Mouse (Mus musculus) hindbrain, embryonic 15.5 days (tissue): ENCODE measurements around the gene Pskh1. TPM values are rescaled to one million over a fixed set of nuclear protein-coding genes. Genes with fewer than 3 reads are reported as not detected.

Experiments
- ATAC-seq: fragments of 200-750 bp; cut with Nextera tagmentation; 2 replicates; pipeline ENCODE4 v1.8.0; 2017; ENCODE audit warnings: low read depth, moderate number of reproducible peaks, moderate TSS enrichment; ENCODE audit not compliant: low FRiP score
- H3K27ac ChIP-seq: fragments of 300-500 bp; sonication (generic); replicated peaks from 2 replicates; pipeline ENCODE4 v1.5.1; 2015; ENCODE audit warnings: mild to moderate bottlenecking, inconsistent platforms
- H3K27me3 ChIP-seq: fragments of 300-500 bp; sonication (generic); 2 replicates; pipeline ENCODE4 v1.6.1; 2015; ENCODE audit warnings: control low read depth, inconsistent platforms
- H3K36me3 ChIP-seq: fragments of 300-500 bp; sonication (generic); 2 replicates; pipeline ENCODE4 v1.6.1; 2015; ENCODE audit warnings: control low read depth, inconsistent platforms
- H3K4me1 ChIP-seq: fragments of 300-500 bp; sonication (generic); replicated peaks from 2 replicates; pipeline ENCODE4 v1.6.1; 2015; ENCODE audit warnings: control low read depth, inconsistent platforms
- H3K4me2 ChIP-seq: fragments of 300-500 bp; sonication (generic); 2 replicates; pipeline ENCODE4 v1.6.1; 2015; ENCODE audit warnings: moderate library complexity, mild to moderate bottlenecking, inconsistent platforms
- H3K4me3 ChIP-seq: fragments of 300-500 bp; sonication (generic); 2 replicates; pipeline ENCODE4 v1.5.1; 2015; ENCODE audit warnings: mild to moderate bottlenecking, inconsistent platforms
- H3K9ac ChIP-seq: fragments of 300-500 bp; sonication (generic); 2 replicates; pipeline ENCODE4 v1.6.1; 2015; ENCODE audit warnings: inconsistent platforms
- H3K9me3 ChIP-seq: fragments of 300-500 bp; sonication (generic); 2 replicates; pipeline ENCODE4 v1.6.1; 2016; ENCODE audit warnings: control low read depth, inconsistent platforms
- WGBS: fragments of 180-500 bp; shearing (Covaris S2); methylation state at CpG from one replicate; pipeline ENCODE4 v1.1.7; 2015; 5-methylcytosine and 5-hydroxymethylcytosine counted together
- polyA plus RNA-seq: library from polyadenylated mRNA; unstranded; fragments of >200 nt; fragmentation: Nextera tagmentation; extraction: Ambion mirVana; gene quantifications from 2 replicates; pipeline ENCODE4 v1.2.1, GENCODE M21; 2015

The Pskh1 gene
- polyA plus RNA-seq, 1 experiment from 2014 or later = 11.0 TPM

GRCm38 (mm10) chr8:105938306-105938669, 38.0 kb downstream of the Pskh1 start, which contains the start of gene Psmb10:
Gene Psmb10 (minus strand): TSS chr8:105938444.
- H3K9me3 ChIP-seq = no peaks in the 10 kb centered on the region
- no peaks in the 10 kb centered on the region for H3K27me3 ChIP-seq
- peak within 1 kb of the TSS; percentile 78 for H3K9ac ChIP-seq
- H3K4me2 ChIP-seq = peak within 1 kb of the TSS; percentile 92
- WGBS = 37% methylated on average over 4 of the region's 4 CpGs
- H3K4me1 ChIP-seq = peaks cover 26% of the 10 kb centered on the region
- H3K36me3 ChIP-seq = no peaks in the 10 kb centered on the region
- H3K4me3 ChIP-seq = peak within 1 kb of the TSS; percentile 56
- ATAC-seq = no peak
- H3K27ac ChIP-seq = peak within 1 kb of the TSS; percentile 94

- ATAC-seq = no peak
- Histone ChIP-seq H3K4me2 (no peak overlapping the region), H3K9ac (no peak overlapping the region), H3K27me3 (no peaks in the 10 kb centered on the region), H3K9me3 (no peaks in the 10 kb centered on the region), H3K4me3 (no peak overlapping the region), H3K27ac (no peak overlapping the region), H3K36me3 (no peaks in the 10 kb centered on the region), H3K4me1 (peaks cover 11% of the 10 kb centered on the region)
- 91% methylated on average over 11 of the region's 11 CpGs for WGBS
Measured at GRCm38 (mm10) chr8:105942026-105942425, 41.8 kb downstream of the Pskh1 start.

GRCm38 (mm10) chr8:105942542-105942941, 42.3 kb downstream of the Pskh1 start:
- H3K4me3 ChIP-seq = no peak overlapping the region
- no peak for ATAC-seq
- H3K4me2 ChIP-seq = no peak overlapping the region
- peaks cover 11% of the 10 kb centered on the region for H3K4me1 ChIP-seq
- H3K9ac ChIP-seq = no peak overlapping the region
- H3K27me3 ChIP-seq = no peaks in the 10 kb centered on the region
- no peak overlapping the region for H3K27ac ChIP-seq
- no peaks in the 10 kb centered on the region for H3K36me3 ChIP-seq
- WGBS = 92% methylated on average over 5 of the region's 5 CpGs
- no peaks in the 10 kb centered on the region for H3K9me3 ChIP-seq

- Histone ChIP-seq H3K27ac (peak within 1 kb of the TSS; percentile 57), H3K9ac (no peak within 1 kb of the TSS), H3K27me3 (no peaks in the 10 kb centered on the region), H3K4me3 (no peak within 1 kb of the TSS), H3K4me2 (no peak within 1 kb of the TSS), H3K36me3 (no peaks in the 10 kb centered on the region), H3K9me3 (no peaks in the 10 kb centered on the region), H3K4me1 (peaks cover 5% of the 10 kb centered on the region)
- peak; percentile 73 for ATAC-seq
- WGBS = 39% methylated on average over 6 of the region's 8 CpGs
Measured at GRCm38 (mm10) chr8:105943321-105943739, 43.1 kb downstream of the Pskh1 start, which contains the start of gene Lcat. Gene Lcat (minus strand): TSS chr8:105943382.

- 48% methylated on average over 10 of the region's 10 CpGs for WGBS
- H3K27ac ChIP-seq = peak overlapping the region; percentile 46; the same call in 1 of the 2 replicates
Measured at GRCm38 (mm10) chr8:105949350-105949749, 49.1 kb downstream of the Pskh1 start.

GRCm38 (mm10) chr8:105951057-105951659, 50.9 kb downstream of the Pskh1 start:
- ATAC-seq = peak; percentile 89
- Histone ChIP-seq H3K36me3 (no peaks in the 10 kb centered on the region), H3K4me2 (0 out of 2 replicates have a peak overlapping the region, but pooled peaks have one; percentile 4), H3K27ac (peak overlapping the region; percentile 79), H3K9ac (no peak overlapping the region), H3K9me3 (no peaks in the 10 kb centered on the region), H3K4me1 (peaks cover 8% of the 10 kb centered on the region), H3K27me3 (no peaks in the 10 kb centered on the region), H3K4me3 (no peak overlapping the region)
- WGBS = 54% methylated on average over 7 of the region's 7 CpGs

More at GRCm38 (mm10) chr8:105949350-105949749, 49.1 kb downstream of the Pskh1 start:
- Histone ChIP-seq H3K4me2 (no peak overlapping the region), H3K4me3 (no peak overlapping the region), H3K9me3 (no peaks in the 10 kb centered on the region), H3K27me3 (no peaks in the 10 kb centered on the region), H3K36me3 (no peaks in the 10 kb centered on the region), H3K4me1 (peaks cover 8% of the 10 kb centered on the region), H3K9ac (no peak overlapping the region)
- peak; percentile 57; the same call in 1 of the 2 replicates for ATAC-seq

- Histone ChIP-seq H3K27ac (no peak overlapping the region), H3K27me3 (no peaks in the 10 kb centered on the region), H3K9ac (no peak overlapping the region), H3K4me1 (0 out of 2 replicates have a peak, but pooled peaks cover 4% of the 10 kb centered on the region), H3K36me3 (no peaks in the 10 kb centered on the region), H3K4me2 (no peak overlapping the region), H3K9me3 (no peaks in the 10 kb centered on the region), H3K4me3 (no peak overlapping the region)
- 90% methylated on average over 4 of the region's 4 CpGs for WGBS
- ATAC-seq = no peak
Measured at GRCm38 (mm10) chr8:105956556-105956955, 56.3 kb downstream of the Pskh1 start.

- no peak for ATAC-seq
- 0 out of 2 replicates have a peak, but pooled peaks cover 4% of the 10 kb centered on the region for H3K4me1 ChIP-seq
- H3K27ac ChIP-seq = no peak overlapping the region
- no peaks in the 10 kb centered on the region for H3K27me3 ChIP-seq
- 69% methylated on average over 4 of the region's 4 CpGs for WGBS
- no peaks in the 10 kb centered on the region for H3K36me3 ChIP-seq
- H3K4me3 ChIP-seq = no peak overlapping the region
- H3K9me3 ChIP-seq = no peaks in the 10 kb centered on the region
- H3K4me2 ChIP-seq = no peak overlapping the region
- no peak overlapping the region for H3K9ac ChIP-seq
Measured at GRCm38 (mm10) chr8:105957813-105958212, 57.6 kb downstream of the Pskh1 start.

GRCm38 (mm10) chr8:105959350-105959749, 59.1 kb downstream of the Pskh1 start:
- Histone ChIP-seq H3K27me3 (peaks cover 1% of the 10 kb centered on the region; the same call in 1 of the 2 replicates), H3K9ac (no peak overlapping the region), H3K27ac (no peak overlapping the region), H3K4me1 (0 out of 2 replicates have a peak, but pooled peaks cover 4% of the 10 kb centered on the region), H3K9me3 (no peaks in the 10 kb centered on the region), H3K4me2 (no peak overlapping the region), H3K4me3 (no peak overlapping the region), H3K36me3 (no peaks in the 10 kb centered on the region)
- WGBS = 80% methylated on average over 7 of the region's 7 CpGs
- no peak for ATAC-seq

- 81% methylated on average over 14 of the region's 14 CpGs for WGBS
- H3K36me3 ChIP-seq = no peaks in the 10 kb centered on the region
- H3K27ac ChIP-seq = no peak overlapping the region
- ATAC-seq = no peak
- no peak overlapping the region for H3K4me2 ChIP-seq
- H3K4me1 ChIP-seq = peaks cover 13% of the 10 kb centered on the region; the same call in 1 of the 2 replicates
- no peak overlapping the region for H3K4me3 ChIP-seq
- H3K9ac ChIP-seq = no peak overlapping the region
- peaks cover 17% of the 10 kb centered on the region; the same call in 1 of the 2 replicates for H3K27me3 ChIP-seq
- H3K9me3 ChIP-seq = no peaks in the 10 kb centered on the region
Measured at GRCm38 (mm10) chr8:105961101-105961500, 60.9 kb downstream of the Pskh1 start.

- Histone ChIP-seq H3K36me3 (no peaks in the 10 kb centered on the region), H3K4me3 (no peak overlapping the region), H3K27ac (no peak overlapping the region), H3K27me3 (peaks cover 19% of the 10 kb centered on the region; the same call in 1 of the 2 replicates), H3K9ac (no peak overlapping the region), H3K9me3 (no peaks in the 10 kb centered on the region), H3K4me1 (peaks cover 13% of the 10 kb centered on the region; the same call in 1 of the 2 replicates), H3K4me2 (no peak overlapping the region)
- WGBS = 90% methylated on average over 10 of the region's 10 CpGs
- ATAC-seq = no peak
Measured at GRCm38 (mm10) chr8:105961536-105961935, 61.3 kb downstream of the Pskh1 start.

- Histone ChIP-seq H3K9ac (no peak overlapping the region), H3K27ac (no peak overlapping the region), H3K36me3 (no peaks in the 10 kb centered on the region), H3K4me1 (peaks cover 9% of the 10 kb centered on the region), H3K9me3 (no peaks in the 10 kb centered on the region), H3K27me3 (peaks cover 27% of the 10 kb centered on the region), H3K4me3 (peak overlapping the region; percentile 42), H3K4me2 (peak overlapping the region; percentile 55)
- no peak for ATAC-seq
- WGBS = 73% methylated on average over 12 of the region's 12 CpGs
Measured at GRCm38 (mm10) chr8:105964506-105965265, 64.4 kb downstream of the Pskh1 start.
